Mouse (Mus musculus) liver, adult 2 months (tissue): ENCODE data around the gene Dnajc11.

Source experiments
- CTCF ChIP-seq: fragments of 200-500 bp; IDR thresholded peaks from 2 replicates; pipeline ENCODE4 v1.5.1; 2011; ENCODE audit warnings: low read depth, low read length, control low read depth
- POLR2A ChIP-seq: fragments of 200-500 bp; IDR thresholded peaks from 2 replicates; pipeline ENCODE4 v1.6.1; 2011; ENCODE audit warnings: low read length, control low read depth; ENCODE audit not compliant: insufficient read depth; ENCODE audit errors: extremely low read depth

GRCm38 (mm10) chr4:151955791-151956190 lies 22.3 kb downstream of the Dnajc11 start:
- TF ChIP-seq POLR2A, result no peak
- TF ChIP-seq CTCF, result no peak
